In genomic region chr13:103173545-103174182, GRCm38 (mm10) we compare ENCODE assay signal across 9 mouse cellular contexts.
A peak's percentile ranks its signal among the peaks of the same experiment; 100 is the strongest.
DNase-seq lines count a peak whose midpoint lies in the region; ATAC-seq and TF ChIP-seq lines count a peak whose summit lies in the region.
"Had no signal": no experiment of that assay in that cellular context is flagged by ENCODE, and none has a peak within 500 bp of the region (broad histone marks: within the 10 kb centered on the region; RNA-seq: fewer than 3 reads in every experiment).

No protein-coding gene starts in this region.

- intact Hi-C loops in left cerebral cortex, postnatal 25 days (cut with DNase I), result loop anchor here (1.0 to 5.0 kb wide), 3 partner anchors 161 to 524 kb away; partner anchors contain the start of gene Mast4

- peak; percentile 25; the same call in 1 of the 2 replicates for TF ChIP-seq CTCF in kidney, adult 2 months (conservative IDR thresholded peaks at IDR 0.05; ENCODE audit: insufficient read depth, insufficient read length, low read depth, low read length)

- peak overlapping the region; percentile 53 for H3K4me2 ChIP-seq in myocyte (ENCODE audit: low read depth)
- H3K4me2 ChIP-seq: liver, embryonic 13.5 days had no signal

- H3K27ac ChIP-seq in kidney, adult 2 months (ENCODE audit: insufficient read depth, low read depth, low read length), result no peak overlapping the region
- H3K27ac ChIP-seq: liver, embryonic 13.5 days had no signal

- no peak overlapping the region for H3K4me3 ChIP-seq in kidney, adult 2 months (ENCODE audit: insufficient read depth, low read depth, low read length)
- H3K4me3 ChIP-seq in myocyte, result no peak overlapping the region
- H3K4me3 ChIP-seq: liver, embryonic 13.5 days had no signal

- H3K79me2 ChIP-seq in myocyte (ENCODE audit: control insufficient read depth, insufficient read depth), result no peaks in the 10 kb centered on the region

- no peaks in the 10 kb centered on the region for H3K36me3 ChIP-seq in kidney, adult 2 months (ENCODE audit: control insufficient read depth, insufficient read depth, low read length)
- H3K36me3 ChIP-seq in myocyte (ENCODE audit: control insufficient read depth, insufficient read depth), result peaks cover 1% of the 10 kb centered on the region
- H3K36me3 ChIP-seq: liver, embryonic 13.5 days had no signal

- 16% methylated on average over 7 of the region's 7 CpGs for WGBS in kidney, adult 2 months

- H3K4me1 ChIP-seq in kidney, adult 2 months (ENCODE audit: control insufficient read depth, insufficient read depth, low read length), result no peaks in the 10 kb centered on the region
- H3K4me1 ChIP-seq: liver, embryonic 13.5 days had no signal

- H3K27me3 ChIP-seq in kidney, adult 2 months (replicated peaks; ENCODE audit: control insufficient read depth, insufficient read depth, low read length), result no peaks in the 10 kb centered on the region
- H3K27me3 ChIP-seq in myocyte (ENCODE audit: control insufficient read depth, insufficient read depth, insufficient read length), result no peaks in the 10 kb centered on the region
- H3K27me3 ChIP-seq: liver, embryonic 13.5 days had no signal

- DNase-seq in frontal cortex, adult 2 months (ENCODE audit: extremely low spot score in 1 of 2, low spot score in 1 of 2), result peak; percentile 41 to 89
- peak; percentile 60 for DNase-seq in brain, embryonic 18.5 days (ENCODE audit: low read depth, low spot score)
- DNase-seq in frontal cortex, postnatal 10 days (ENCODE audit: low spot score in 2 of 2), result peak; percentile 23 to 68
- DNase-seq in kidney, adult 2 months, result peak; percentile 80
- DNase-seq in left cerebral cortex, postnatal 25 days (ENCODE audit: low spot score in 2 of 2), result peak; percentile 74 to 77
- peak; percentile 38 for DNase-seq in testis, postnatal 14 days (ENCODE audit: low spot score)
- DNase-seq: liver, embryonic 13.5 days had no signal

- no peak for TF ChIP-seq POLR2A in kidney, adult 2 months (IDR thresholded peaks at IDR 0.05; ENCODE audit: low read depth, low read length)
- TF ChIP-seq POLR2A in myocyte (IDR thresholded peaks at IDR 0.05; ENCODE audit: insufficient read length, low read depth), result no peak

- no peak overlapping the region for H3ac ChIP-seq in myocyte (ENCODE audit: control insufficient read depth, insufficient read length)

- ATAC-seq in frontal cortex, adult (ENCODE audit: low TSS enrichment), result no peak

TF ChIP-seq in myocyte, 11 proteins besides CTCF, POLR2A, EP300 and RAD21:
- TF ChIP-seq TCF12 (IDR thresholded peaks at IDR 0.05; ENCODE audit: insufficient read depth, poor library complexity, severe bottlenecking) (no peak), USF1 (IDR thresholded peaks at IDR 0.05; ENCODE audit: low read depth) (no peak), MAX (IDR thresholded peaks at IDR 0.05; ENCODE audit: low read depth) (no peak), E2F4 (IDR thresholded peaks at IDR 0.05; ENCODE audit: insufficient read depth) (no peak), POLR2AphosphoS2 (IDR thresholded peaks at IDR 0.05; ENCODE audit: insufficient read length, low read depth) (no peak), CEBPB (IDR thresholded peaks at IDR 0.05; ENCODE audit: insufficient read depth, poor library complexity, severe bottlenecking) (no peak), SRF (IDR thresholded peaks at IDR 0.05; ENCODE audit: control insufficient read depth, insufficient read length, low read depth) (no peak), TCF3 (IDR thresholded peaks at IDR 0.05; ENCODE audit: insufficient read length, low read depth) (no peak), MYOD1 (IDR thresholded peaks at IDR 0.05; ENCODE audit: control insufficient read depth in 1 of 3, insufficient read length in 2 of 3, low read depth in 2 of 3) (no peak), MYOG (IDR thresholded peaks at IDR 0.05; ENCODE audit: control insufficient read depth in 1 of 3, insufficient read depth in 1 of 3, insufficient read length in 2 of 3, low read depth in 2 of 3) (no peak), REST (IDR thresholded peaks at IDR 0.05; ENCODE audit: insufficient read depth, insufficient read length) (no peak)
